Mouse (Mus musculus): Measurements from ENCODE around the gene Vmn1r11. TPM values are rescaled to one million over a fixed set of nuclear protein-coding genes. Genes with fewer than 3 reads are reported as not detected.

Vmn1r11 gene
- polyA plus RNA-seq (2012) = not detected in 2 replicates

DNA sequence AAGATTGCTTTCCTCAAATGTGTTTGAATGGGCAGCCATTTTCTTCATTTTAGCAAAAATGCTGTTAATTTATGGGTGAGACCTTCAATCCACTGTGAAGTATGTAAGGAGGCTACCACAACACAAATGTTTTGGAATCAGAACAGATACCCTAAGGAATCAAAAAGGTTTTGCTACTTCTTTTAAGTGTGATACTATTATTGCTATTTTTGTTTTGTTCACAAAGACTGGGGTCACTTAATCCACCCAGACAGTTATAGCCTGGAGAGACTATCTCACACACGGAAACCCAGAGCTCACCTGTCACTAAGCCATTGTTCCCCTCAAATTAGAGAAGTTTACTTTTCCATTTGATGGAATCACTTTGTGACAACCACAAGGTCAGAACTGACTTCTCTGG is at the start of gene Vmn1r11:
Vmn1r11 (plus strand) TSS at position 301 of the 400 bp plus-strand sequence.
- TF ChIP-seq GATA1 (IDR thresholded peaks at IDR 0.05; ENCODE audit: low read length) = no peak

- TF ChIP-seq GATA1 (IDR thresholded peaks at IDR 0.05; ENCODE audit: low read length) = no peak
Measured at GRCm38 (mm10) chr6:57106358-57106757, 26.9 kb upstream of the Vmn1r11 start.

- TF ChIP-seq GATA1 (IDR thresholded peaks at IDR 0.05; ENCODE audit: low read length) = no peak
Measured at GRCm38 (mm10) chr6:57109154-57109553, 24.1 kb upstream of the Vmn1r11 start, which contains the start of gene Vmn1r10. TSS of gene Vmn1r10 (plus strand) at chr6:57109454.

GRCm38 (mm10) chr6:57156619-57157018 is 23.4 kb downstream of the Vmn1r11 start, which contains the start of gene Vmn1r12:
TSS of gene Vmn1r12 (plus strand) at chr6:57156919.
- TF ChIP-seq GATA1 (IDR thresholded peaks at IDR 0.05; ENCODE audit: low read length) = no peak

Other genes with a start within 250 kb of the Vmn1r11 start
- gene Nt5c3, start 209.5 kb upstream of the Vmn1r11 start, polyA plus RNA-seq (2012) = 97.7 and 126 TPM in 2 replicates
- not detected in 2 replicates for gene Vmn1r4, start 209.4 kb upstream of the Vmn1r11 start, polyA plus RNA-seq (2012)
- not detected in 2 replicates for gene Vmn1r5, start 163.2 kb upstream of the Vmn1r11 start, polyA plus RNA-seq (2012)
- gene Vmn1r6, start 136.2 kb upstream of the Vmn1r11 start, polyA plus RNA-seq (2012) = not detected in 2 replicates
- gene Vmn1r7, start 108.1 kb upstream of the Vmn1r11 start, polyA plus RNA-seq (2012) = not detected in 2 replicates
- not detected in 2 replicates for gene Vmn1r8, start 101.2 kb upstream of the Vmn1r11 start, polyA plus RNA-seq (2012)
- not detected in 2 replicates for gene Vmn1r9, start 66.7 kb upstream of the Vmn1r11 start, polyA plus RNA-seq (2012)
- gene Vmn1r10, start 24.0 kb upstream of the Vmn1r11 start, polyA plus RNA-seq (2012) = not detected in 2 replicates
- gene Vmn1r12, start 23.5 kb downstream of the Vmn1r11 start, polyA plus RNA-seq (2012) = not detected in 2 replicates
- not detected in 2 replicates for gene Vmn1r13, start 69.8 kb downstream of the Vmn1r11 start, polyA plus RNA-seq (2012)
- gene Vmn1r14, start 98.2 kb downstream of the Vmn1r11 start, polyA plus RNA-seq (2012) = not detected in 2 replicates
- not detected in 2 replicates for gene Vmn1r15, start 124.5 kb downstream of the Vmn1r11 start, polyA plus RNA-seq (2012)
- gene Vmn1r16, start 196.0 kb downstream of the Vmn1r11 start, polyA plus RNA-seq (2012) = not detected in 2 replicates
- gene Vmn1r17, start 230.3 kb downstream of the Vmn1r11 start, polyA plus RNA-seq (2012) = not detected in 2 replicates